Mouse (Mus musculus) natural killer cell, adult 2 months (primary cell): ENCODE measurements around the gene Olfr372.
"Not testable (repeated sequence)": the region's sequence is repeated elsewhere in the genome, so short reads cannot be mapped to it uniquely, and the experiment has no call there.

Source experiments
- DNase-seq, 2 experiments: peaks; one replicate each; pipeline ENCODE4 v3.0.0; 2022; ENCODE audit warnings: low spot score in 2 of 2

The Olfr372 gene

GRCm38 (mm10) chr8:72040918-72041317, at the start of gene Olfr372:
Gene Olfr372, plus strand, starts transcription at chr8:72041218.
- not testable (repeated sequence) for DNase-seq

GRCm38 (mm10) chr8:71999434-71999833, 41.6 kb upstream of the Olfr372 start:
- no peak for DNase-seq

DNA sequence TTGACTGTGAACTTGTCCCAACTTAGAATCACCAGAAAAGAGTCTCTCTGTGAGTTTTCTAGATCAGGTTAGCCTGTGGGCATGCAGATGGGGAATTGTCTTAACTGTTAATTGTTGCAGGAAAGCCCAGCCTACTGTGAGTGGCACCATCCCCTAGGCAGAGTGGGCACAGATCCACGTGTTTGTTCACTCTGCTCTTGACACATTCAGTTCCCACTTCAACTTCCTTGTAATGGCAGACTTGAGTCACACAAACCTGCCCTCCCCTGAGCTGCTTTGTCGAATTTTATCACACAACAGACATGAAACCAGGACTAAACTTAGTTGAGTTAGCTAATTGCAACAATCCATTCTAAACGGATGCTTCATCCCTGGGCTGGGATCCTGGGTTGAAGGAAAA, 40.8 kb upstream of the Olfr372 start:
- no peak for DNase-seq

DNA sequence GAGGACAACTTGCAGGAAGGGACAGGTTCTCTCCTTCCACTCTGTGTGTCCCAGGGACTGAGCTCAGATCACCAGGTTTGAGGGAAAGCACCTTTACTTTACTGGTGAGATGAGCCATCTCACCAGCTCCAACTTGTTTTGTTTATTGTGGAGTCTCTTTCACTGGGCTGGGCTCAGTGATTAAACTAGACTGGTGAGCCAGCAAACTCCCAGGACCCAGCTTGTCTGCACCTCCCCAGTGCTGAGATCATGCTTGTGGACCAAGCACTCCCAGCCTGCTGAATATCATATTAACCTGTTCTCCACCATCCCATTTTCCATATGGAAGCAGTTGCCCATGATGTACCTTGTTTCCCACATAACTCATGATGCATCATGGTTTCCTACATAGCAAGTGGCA, 38.1 kb upstream of the Olfr372 start:
- no peak for DNase-seq

GRCm38 (mm10) chr8:72005912-72006311, 35.1 kb upstream of the Olfr372 start:
- DNase-seq: no peak

- no peak for DNase-seq
These were observed 34.3 kb upstream of the Olfr372 start for GRCm38 (mm10) chr8:72006763-72007162.

GRCm38 (mm10) chr8:72008134-72008641, 32.8 kb upstream of the Olfr372 start:
- peak; percentile 25 to 59 for DNase-seq

DNA sequence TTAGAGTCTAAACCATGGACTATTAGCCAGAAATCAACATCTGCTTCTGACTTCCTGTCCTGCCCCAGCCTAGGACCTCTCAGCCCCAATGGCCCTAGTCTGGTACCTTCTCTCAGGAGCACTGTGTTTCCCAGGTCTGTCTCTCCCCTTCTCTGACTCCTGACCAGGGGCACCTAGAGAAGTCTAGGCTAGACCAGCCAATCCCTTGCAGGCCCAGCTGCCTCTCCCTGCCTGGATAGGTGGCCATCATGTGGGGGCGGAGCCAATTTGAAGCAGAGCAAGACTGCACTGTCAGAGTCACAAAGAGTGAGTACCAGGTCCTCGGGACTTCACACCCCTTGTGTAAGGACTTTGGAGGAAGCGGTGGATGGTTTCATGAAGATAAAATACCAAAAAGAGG, 31.5 kb upstream of the Olfr372 start, which contains the start of gene Cyp4f18:
TSS of gene Cyp4f18 (minus strand) at position 154 of the 400 bp plus-strand sequence.
- DNase-seq: peak; percentile 54 to 58

GRCm38 (mm10) chr8:72013506-72014228, 27.4 kb upstream of the Olfr372 start:
- DNase-seq: not testable (repeated sequence)

- DNase-seq: peak in 1 of 2 experiments; percentile 57
These were observed 23.7 kb upstream of the Olfr372 start for GRCm38 (mm10) chr8:72017339-72017738.

- no peak for DNase-seq
These were observed 22.9 kb upstream of the Olfr372 start for GRCm38 (mm10) chr8:72018141-72018540.

GRCm38 (mm10) chr8:72019022-72019421, 22.0 kb upstream of the Olfr372 start:
- DNase-seq: not testable (repeated sequence)

DNA sequence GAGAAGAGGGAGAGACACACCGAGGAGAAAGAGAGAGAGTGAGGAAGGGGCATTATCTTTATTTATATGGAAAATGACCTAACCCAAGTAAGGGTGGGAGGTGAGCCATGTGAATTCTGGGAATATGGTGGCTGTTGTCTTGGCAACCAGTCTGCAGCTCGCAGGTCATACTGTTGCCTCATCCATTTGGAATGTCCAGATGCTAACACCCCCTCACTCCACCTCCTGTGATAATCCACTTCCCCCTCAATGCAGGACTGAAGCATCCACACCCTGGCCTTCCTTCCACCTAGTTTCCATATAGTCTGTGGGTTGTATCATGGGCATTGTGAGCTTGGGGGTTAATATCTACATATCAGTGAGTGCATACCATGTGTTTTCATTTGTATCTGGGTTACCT, 21.2 kb upstream of the Olfr372 start:
- DNase-seq: no peak

DNA sequence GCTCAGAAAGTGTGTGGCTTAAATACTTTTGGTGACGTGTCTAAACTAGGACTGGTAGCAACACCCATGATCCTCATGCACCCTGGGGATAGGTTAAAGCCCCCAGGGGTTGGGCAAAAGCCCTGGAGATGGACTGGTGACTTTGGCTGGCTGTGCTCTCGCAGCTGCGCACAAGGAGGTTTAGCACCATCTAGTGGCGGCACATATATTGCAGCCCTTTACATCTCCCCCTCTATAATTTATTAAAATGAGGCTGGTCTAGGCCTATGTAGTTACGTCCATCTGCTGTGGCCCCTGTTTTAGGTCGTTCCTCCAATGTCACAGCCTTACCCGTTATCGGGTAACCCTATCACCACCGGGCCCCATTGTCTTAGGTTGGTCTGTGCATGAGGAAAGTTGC, 16.1 kb upstream of the Olfr372 start:
- DNase-seq: peak; percentile 41 to 60

- peak; percentile 42 to 71 for DNase-seq
These were observed 8.1 kb upstream of the Olfr372 start for GRCm38 (mm10) chr8:72032926-72033325.

- DNase-seq: no peak
These were observed 1.5 kb downstream of the Olfr372 start for GRCm38 (mm10) chr8:72042493-72042892.

GRCm38 (mm10) chr8:72054633-72055032, 13.6 kb downstream of the Olfr372 start:
- DNase-seq: not testable (repeated sequence)

- not testable (repeated sequence) for DNase-seq
These were observed 16.6 kb downstream of the Olfr372 start for GRCm38 (mm10) chr8:72057643-72058042.

GRCm38 (mm10) chr8:72066819-72067399, 25.9 kb downstream of the Olfr372 start:
- DNase-seq: not testable (repeated sequence)

- DNase-seq: not testable (repeated sequence)
These were observed 41.9 kb downstream of the Olfr372 start, which contains the start of gene Olfr373 for GRCm38 (mm10) chr8:72082877-72083276. Gene Olfr373, plus strand, starts transcription at chr8:72083177.

GRCm38 (mm10) chr8:72084744-72085143, 43.7 kb downstream of the Olfr372 start:
- no peak for DNase-seq

- not testable (repeated sequence) for DNase-seq
These were observed 46.6 kb downstream of the Olfr372 start for GRCm38 (mm10) chr8:72087611-72088010.

DNA sequence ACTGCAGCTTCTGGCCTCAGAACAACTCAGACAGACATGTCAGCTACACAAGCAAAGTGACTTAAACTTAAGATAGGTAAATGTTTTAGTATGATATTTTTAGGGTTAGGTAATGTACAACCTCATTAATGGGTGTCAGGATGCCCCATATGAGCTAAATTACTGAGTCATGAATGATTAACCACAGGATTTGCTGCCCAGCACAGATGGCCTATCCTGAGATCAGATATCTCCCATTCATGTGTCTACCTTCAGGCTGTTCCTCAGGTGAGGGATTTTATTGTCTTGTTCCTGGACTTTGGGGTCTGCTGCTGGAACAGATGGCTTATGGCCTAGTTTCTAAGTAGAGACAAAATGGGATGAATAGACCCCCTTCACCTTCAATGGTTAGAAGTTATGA, 55.7 kb downstream of the Olfr372 start:
- not testable (repeated sequence) for DNase-seq
